Mouse (Mus musculus) brain, adult 2 months (tissue): ENCODE measurements around the gene Add1.

Source experiments
- DNase-seq: peaks from one replicate; pipeline ENCODE4 v3.0.0; 2011; ENCODE audit warnings: low read depth, low spot score

Gene Add1

DNA sequence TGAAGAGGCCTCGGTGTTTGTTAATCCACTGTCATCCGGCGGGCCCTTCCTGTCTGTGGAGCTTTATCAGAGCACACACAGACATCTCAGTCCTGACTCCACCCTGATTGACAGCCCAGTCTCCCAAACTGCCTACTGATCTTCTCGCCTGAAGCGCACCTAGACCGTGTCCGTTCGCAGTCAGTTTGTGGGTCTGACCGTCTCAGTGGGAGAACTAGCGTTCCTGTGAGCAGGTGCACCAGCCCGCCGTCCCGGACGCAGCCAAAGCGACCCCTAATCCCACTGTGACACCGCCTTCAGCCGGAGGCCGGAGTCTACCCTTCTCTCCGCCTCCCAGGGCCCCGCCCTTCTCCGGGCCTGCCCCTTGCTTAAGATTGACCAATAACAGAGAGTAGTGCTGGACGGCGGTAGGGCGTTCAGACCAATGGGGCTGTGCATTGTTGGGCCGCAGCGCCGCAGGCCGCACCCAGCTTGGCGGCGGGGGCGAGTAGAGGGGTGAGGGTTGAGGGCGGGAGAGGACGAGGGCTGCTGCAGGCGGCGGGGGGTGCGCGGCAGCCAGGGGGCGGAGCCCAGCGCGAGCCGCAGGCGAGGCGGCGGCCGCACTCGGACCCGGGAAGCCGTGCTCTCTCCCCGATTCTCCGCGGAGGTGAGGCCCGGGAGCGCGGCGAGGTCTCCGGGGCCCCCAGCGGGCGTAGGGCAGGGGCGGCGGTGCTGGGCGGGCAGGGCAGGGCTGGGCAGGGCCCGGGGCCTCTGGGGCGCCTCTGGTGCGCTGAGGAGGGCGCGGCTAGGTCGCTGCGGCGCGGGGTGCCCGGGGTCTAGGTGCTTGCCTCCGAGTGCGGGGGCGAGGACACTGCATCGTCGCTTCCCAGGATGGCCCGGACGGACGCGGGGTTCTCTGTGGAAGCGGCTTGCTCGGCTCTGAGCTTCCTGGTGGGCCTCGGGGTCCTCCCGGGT, at the start of gene Add1:
Gene Add1, plus strand, starts transcription at position 397 of the 954 bp plus-strand sequence.
- peak; percentile 99 for DNase-seq

DNA sequence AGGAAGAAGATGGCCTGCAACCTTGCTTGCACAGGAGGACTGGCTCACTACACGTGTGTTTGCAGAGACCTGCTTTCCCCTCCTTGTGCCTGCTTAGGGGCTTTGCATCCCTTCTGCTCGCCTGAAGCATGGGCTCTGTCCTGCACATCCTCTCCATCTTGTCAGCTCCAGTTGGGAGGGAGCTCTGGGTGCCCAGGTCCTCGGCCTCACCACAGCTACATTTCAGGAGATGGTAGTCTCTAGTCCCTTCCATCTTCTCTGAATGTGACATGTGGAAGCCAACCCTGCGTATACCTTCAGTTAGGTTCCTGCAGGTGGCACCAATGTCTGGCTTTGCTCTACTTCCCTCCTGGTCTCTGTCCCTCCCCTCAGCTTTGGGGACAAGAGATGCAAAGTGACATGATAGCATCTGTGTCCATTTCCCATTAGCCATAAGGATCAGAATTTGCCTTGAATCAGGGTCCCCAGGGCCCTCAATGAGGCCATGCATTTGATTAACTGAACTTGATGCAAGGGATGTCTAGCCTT, 49.4 kb upstream of the Add1 start:
- DNase-seq = no peak

DNA sequence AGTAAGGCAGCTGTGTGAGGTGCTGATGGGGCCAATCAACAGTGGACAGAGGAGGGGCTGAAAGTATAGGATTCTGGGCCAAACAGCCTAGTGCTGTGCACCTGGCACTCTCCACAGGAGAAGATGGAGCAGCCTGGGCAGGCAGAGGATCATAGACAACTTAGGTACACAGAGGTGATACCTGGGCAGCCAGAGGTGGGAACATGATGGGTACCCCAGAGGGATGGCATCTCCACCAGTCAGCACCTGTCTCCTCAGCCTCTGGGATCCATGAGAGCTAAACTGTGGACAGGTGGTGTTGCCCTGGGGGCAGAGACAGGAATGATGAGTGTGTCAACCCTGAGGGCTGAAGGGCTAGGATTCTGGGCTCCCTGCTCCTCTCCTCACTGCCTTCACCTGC, 49.0 kb upstream of the Add1 start:
- no peak for DNase-seq

DNA sequence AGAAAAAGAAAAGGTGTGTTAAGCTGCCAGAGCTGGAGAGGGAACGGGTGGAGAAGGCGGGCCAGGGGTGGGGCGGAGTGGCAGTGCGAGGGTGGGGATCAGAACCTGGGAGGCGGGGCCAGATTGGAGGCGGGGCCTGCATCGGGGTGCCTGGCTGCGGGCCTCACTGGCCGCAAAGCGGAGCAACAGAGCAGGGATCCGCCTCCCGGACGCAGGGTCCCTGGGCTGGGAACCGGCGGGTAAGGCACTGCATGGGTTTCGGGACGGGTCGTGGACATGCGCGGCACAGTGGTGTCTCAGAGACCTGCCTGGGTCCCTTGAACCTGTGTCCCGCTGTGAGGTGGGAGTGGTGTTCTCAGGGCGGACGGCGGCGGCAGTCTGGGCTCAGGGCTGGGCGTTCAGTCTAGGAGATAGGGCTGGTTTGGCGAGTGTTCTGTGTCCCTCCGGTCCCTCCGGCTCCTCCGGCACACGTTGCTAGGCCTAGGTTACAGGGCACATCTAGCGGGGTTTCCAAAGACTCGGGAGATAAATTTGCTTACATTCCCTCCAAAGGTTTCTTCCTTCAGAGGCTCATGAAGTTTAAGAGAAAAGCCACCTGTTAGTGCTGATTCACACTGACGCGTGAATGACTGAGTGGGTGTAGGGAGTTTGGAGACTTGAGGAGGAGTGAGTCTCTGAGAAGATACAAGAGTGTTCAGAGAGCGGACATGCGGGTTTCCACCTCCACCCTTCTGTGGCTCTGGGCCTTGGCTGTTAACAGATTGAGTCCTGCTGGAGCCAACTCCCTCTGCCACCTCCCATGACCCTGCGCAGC, 47.6 kb upstream of the Add1 start, which contains the start of gene Sh3bp2:
Gene Sh3bp2, plus strand, starts transcription at position 176 of the 814 bp plus-strand sequence.
- DNase-seq = peak; percentile 90

DNA sequence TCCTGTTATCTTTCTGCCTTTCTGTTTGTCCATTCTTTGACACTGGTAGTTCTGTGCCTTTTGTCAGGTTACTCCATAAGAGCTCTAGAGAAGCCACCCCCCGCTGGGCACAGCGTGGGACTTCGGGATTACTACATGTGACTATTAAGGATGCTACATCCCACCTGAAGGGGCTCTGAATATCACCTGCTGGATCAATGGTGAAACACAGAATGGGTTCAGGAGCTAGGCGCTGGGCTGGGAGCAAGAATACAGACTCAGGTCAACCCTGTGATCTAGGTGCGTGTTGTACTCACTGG, 47.0 kb upstream of the Add1 start:
- no peak for DNase-seq

DNA sequence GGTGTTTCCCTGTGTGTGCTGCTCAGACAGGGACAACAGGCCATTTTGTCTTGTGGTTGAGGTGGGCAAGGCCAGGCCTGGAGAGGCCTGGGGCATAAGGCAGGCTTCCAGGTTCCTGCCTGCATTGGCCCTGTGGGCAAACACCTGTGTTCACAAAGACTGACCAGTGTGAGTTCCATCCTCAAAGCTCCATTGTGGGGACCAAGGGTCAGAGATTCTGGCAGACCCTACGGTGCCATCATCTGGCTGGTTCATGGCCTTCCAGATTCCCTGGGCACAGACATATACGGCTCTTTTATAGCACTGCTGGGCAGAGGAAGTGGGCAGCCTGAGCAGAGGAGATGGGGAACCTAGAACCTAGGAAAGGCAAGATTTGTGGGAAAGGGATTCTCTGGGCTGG, 46.1 kb upstream of the Add1 start:
- no peak for DNase-seq

DNA sequence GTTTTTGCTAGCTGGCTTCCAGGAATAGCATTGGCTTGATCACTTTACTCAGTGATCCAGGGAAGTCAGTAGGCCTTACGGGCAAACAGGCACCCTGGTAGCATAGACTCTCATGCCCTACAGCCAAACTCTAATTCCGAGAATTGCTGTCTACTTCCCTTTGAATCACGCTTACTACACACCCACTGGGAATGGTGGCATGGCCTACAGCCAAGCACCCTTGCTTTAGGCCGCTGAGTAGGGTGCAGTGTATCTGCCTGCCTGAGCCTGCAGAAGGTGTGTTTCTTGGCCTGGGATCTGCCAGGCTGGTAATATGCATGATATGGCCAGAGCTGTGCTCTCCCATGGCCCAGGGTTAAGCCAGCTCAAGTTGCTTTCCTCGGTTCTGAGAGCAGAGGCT, 44.7 kb upstream of the Add1 start:
- peak; percentile 40 for DNase-seq

DNA sequence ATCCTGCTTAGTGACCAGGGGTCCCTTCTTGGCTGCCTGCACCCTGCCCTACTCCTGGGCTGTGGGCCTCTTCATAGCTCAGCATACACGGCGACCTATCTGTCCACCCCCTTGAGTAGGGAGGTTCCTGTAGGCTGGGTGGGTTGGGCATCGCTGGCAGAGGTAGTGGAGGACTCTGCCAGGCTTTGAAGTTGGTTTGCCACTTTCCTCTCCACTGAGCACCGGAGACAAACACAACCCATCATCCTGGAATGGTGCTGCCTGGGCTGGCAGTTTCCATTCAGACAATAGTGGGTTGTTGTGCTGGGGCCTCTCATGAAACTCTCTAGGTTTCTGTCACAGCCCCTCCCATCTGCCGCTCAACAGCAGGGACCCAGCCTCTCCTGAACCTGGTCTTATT, 43.3 kb upstream of the Add1 start:
- peak; percentile 34 for DNase-seq

DNA sequence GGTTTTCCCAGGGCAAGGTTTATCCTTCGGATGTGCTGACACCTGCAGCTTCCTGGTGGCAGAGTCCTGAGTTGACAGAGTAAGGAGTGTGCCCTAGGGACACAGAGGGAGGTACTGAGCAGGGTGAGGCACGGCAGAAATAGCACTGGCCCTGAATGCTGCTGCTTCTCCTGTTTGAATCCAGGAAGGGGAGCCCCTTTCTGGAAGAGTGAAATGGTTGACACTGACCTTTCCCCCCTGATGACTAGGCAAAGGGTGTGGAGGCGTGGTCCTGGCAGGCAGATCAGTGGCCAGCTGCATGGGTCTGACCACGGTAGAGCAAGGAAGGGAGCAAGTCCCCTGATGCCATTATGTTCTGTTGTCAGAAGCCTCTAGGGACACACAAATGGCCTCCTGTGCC, 42.8 kb upstream of the Add1 start:
- DNase-seq = no peak

DNA sequence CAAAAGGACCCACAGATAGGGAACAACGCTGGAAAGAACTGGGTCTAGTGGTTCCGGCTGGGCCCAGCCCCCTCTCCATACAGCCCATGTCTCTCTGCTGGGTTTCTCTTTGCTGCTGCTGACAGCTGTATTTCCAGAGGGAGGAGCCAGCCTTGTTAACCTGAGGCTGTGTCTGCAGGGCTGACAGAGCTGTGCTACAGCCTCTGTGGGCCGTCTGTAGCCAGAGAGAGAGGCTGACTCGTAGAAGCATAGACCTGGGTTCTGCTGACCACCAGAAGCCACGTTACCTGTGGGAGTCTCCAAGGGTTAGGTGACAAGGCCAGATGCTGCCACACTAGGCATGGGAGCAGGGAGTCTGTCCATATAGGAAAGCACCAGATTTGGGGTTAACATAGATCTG, 40.4 kb upstream of the Add1 start:
- DNase-seq = no peak

DNA sequence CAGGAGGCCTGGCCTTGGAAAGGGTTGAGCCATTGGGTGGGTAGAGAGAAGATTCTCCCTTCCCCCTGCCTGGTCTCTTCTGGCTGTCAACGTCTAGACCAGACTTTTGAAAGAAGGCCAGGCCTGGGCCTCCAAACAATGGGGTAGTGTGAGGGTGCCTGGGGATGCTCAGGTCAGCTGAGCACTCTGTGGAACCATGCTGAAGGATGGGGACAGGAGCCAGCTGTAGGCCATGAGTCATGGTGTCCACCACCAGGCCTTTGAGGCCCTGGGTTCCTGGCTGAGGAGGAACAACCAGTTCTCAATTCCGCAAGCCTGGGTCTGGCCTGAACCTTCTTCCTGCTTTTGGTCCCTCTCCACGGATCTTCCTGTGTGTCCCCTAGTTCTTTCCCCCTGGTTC, 39.6 kb upstream of the Add1 start:
- DNase-seq = peak; percentile 92

DNA sequence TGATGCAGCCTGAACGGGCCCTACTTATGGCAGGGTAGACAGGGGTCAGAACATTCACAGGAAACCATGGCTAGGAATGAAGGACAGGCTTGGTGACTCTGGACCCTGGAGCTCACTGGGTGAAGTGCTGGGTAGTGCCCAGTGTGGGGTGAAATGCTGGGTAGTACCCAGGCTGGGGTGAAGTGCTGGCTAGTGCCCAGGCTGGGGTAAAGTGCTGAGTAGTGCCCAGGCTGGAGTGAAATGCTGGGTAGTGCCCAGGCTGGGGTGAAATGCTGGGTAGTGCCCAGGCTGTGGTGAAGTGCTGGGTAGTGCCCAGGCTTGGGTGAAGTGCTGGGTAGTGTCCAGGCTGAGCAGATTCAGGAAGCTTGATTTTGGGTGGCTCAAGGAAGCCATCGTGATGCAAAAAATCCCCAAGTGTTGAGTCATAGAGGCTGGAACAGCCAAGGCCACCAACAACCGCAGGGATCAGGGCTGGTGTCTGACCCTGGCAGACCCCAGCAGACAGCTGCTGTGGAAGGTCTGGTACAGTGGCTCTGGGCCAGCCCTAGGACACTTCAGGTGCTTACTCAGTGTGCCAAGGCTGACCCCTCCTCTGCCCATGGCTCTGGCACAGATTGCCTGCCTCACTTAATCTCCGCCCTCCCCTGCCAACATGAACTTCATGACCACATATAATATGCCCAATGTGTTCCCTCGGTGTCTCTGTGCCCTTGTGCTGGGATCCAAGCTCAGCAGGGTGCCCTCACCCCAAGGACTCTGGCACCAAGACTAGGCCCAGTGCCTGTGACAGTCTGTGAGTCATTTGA, 38.5 kb upstream of the Add1 start:
- peak; percentile 41 for DNase-seq

DNA sequence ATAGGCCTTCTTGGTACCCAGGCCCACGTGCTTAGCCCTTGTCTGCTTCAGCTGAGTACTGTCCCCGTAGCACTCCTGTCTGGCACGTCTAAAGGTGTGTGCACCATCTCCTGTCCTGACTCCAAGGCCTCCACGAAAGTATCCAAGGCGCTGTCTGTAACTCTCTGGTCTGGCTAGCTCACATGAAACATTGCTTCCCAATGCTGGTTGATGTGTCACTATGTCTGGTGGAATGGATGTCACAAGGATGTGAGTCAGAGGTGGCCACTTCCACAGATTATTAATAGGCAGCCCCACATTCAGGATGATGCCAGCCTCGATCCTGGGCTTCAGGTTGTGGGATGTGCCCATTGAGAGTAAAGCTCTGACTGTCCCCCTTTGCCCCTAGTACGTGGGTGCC, 37.6 kb upstream of the Add1 start:
- no peak for DNase-seq

DNA sequence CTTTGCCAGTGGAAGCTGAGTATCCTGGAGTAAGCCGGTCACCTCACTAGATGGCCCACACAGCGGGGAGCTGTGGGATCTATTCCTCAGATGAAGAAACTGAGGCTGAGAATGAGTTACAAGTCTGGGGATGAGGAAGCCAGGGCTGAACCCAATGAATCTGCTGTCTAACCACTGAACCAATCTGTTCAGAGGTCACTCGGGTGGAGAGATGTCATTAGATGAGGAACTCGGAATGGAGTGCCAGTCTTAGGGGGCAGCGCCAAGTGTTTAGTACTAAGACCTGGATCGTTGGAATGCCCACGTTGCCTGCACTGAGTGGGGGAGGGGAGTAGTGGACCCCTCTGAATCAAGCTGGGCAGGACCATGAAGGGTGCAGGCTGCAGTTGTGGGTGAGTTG, 35.4 kb upstream of the Add1 start:
- no peak for DNase-seq

DNA sequence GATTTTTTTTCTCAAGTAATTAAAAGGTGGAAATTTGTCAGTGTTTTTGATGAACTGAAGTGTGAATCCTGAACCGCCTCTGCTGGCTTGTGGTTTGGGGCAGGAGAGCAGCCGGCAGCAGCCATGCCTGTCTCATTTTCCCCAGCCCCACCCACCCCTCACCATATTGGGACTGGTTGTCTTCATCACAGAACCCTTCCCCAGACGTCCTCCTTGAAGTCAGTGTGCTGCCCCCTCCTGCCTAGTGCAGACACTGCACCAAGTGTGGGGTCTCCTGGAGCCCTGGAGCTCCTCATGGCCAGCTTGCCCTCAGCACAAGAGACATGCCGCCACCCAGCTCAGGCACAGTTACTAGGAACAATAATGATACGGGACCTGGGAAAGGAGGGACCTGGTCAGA, 34.9 kb upstream of the Add1 start:
- DNase-seq = peak; percentile 31

DNA sequence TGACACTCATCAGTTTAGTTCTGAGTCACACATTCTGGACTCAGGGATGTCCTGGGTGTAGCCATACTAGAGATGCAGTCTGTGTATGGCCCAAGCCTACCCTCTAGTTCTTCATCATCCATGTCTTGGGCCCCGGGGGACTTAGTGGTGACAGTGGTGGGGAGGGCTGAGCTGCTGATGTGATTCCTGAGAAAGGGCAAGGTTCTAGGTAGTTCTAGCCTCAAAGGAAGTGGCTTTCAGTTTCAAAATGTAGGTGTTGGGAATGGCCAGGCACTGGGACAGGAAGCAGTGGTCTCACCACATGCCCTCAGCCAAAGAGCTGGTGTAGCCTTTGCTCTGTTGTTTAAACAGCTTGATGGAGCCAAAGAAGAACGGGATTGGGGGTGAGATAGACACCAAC, 34.3 kb upstream of the Add1 start:
- no peak for DNase-seq

DNA sequence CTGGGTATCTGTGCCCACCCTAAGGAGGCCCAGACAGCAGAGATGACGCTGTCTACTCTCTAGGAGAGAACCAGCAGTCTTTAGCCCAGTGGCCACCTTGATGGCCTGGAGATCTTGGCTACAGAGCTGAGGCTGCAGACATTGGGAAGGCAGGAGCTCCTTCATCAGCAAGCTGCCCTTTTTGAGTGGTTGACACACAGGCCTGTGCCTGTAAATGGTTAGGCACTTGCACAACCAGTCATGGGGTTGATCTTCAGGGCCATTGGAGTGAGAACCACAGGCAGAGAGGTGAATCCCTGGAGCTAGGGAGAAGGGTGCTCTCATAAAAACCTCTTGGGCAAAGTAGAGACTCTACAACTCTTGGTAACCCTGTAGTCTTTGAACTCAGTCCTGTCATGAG, 31.3 kb upstream of the Add1 start:
- no peak for DNase-seq

DNA sequence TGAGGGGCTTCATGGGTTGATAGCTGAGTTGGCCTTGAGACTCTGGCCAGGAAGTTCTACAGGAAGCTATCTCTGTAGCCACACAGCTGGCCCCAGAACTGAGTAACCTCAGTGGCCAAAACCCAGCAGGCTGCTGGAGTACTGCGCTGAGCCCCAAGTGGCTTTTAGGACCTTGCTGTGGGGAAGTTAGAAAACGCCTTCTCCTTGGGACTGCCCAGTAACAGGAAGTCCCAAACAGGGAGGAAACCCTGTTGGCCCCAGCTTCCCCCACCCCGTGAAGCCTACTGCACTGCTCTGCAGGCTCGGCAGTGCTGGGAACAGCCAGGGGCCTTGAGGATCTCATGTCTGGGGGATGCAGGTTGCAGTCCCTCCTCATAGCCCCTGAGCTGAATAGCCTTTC, 30.4 kb upstream of the Add1 start:
- DNase-seq = peak; percentile 37

DNA sequence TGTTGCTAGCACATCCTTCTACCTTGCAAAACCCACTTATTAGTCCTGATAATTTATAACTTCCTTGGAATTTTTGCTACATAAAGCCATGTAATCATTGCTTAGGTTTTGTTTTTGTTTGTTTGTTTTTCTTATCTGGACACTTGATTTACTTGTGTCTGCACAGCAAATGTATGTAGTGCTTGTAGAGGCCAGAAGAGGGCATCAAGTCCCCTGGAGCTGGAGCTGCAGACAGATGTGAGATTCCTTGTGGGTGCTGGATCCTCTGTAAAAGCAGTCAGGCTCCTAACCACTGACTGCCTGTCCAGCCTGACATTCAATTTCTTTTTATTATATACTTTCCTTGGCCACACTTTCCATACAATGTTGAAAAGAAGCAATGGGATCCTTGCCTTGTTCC, 26.1 kb upstream of the Add1 start:
- peak; percentile 76 for DNase-seq

DNA sequence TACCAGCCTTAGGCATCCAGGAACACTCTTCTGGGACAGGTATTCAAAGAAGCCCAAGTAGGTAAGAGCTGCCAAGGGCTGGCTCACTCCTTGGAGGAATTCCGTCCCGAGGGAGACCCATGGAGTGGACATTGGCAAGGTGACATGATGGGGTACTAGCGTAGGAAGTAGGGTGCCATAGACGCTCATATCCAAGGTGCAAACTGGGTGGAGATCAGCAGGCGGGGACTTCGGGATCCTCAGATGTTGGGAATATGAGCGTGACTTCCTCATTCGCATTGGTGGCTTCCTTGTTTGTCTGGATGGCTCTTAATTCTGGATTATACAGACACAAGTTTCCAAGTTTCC, 24.4 kb upstream of the Add1 start:
- DNase-seq = no peak

DNA sequence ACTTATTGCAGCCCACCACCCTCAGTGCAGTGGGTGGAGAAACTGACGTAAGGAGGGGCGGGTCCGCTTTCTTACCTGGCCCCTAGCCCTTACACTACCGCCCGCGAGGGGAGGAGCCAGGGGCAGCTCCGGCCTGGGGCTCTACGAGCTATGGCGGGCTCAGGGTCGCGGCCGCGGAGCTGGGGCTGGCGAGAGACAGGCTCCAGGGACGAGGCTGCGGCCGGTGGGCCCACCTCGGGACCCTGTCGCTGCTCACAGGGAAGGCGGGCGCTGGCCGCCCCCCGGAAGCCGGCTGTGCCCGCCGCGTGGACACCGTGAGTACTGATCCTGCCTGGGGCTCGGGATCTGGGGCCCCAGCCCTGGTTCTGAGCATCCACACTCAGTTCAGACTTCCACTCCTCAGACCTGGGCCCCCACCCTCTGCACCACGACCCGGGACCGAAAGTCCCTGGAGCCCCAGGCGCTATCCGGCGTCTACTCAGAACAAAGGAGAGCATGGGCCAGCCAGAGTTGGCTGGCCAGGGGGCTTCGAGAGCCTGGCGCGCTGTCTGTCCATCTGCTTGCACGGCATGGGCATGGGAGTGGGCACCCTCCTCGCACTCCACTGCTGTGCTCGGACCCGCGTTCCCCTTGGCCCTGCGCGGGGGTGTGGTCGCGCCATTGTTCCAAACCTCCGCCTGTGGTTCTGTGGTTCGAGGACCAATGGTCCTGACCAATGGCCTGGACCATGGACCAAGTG, 23.8 kb upstream of the Add1 start:
- no peak for DNase-seq
